Mouse (Mus musculus): ENCODE data around the gene Adgrf5.

DNA sequence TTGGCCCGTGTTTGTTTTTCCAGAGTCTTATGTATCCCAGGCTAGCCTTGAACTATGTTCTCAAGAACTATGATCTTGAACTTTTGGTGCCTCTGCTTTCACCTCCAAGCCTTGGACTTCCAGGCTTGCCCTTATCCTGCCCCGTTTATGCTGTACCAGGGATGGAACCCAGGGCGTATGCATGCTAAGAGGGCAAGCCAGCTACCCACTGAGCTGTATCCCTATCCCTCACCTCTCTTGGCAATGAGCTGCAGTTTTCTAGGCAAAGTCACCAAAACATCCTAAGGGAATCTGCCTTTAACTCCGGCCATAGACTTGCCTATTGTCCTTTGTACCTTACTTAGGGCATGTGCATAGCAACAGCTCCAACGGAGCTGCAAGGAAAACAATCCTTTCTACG, 2.6 kb downstream of the Adgrf5 start:
- TF ChIP-seq POLR2A (IDR thresholded peaks at IDR 0.05; ENCODE audit: low read depth, low read length) (no peak), CTCF (conservative IDR thresholded peaks at IDR 0.05 in 1 of 2, IDR thresholded peaks at IDR 0.05 in 1 of 2; ENCODE audit: low read depth in 2 of 2, low read length in 2 of 2) (no peak), E2F4 (IDR thresholded peaks at IDR 0.05; ENCODE audit: insufficient replicate concordance, low read depth, low read length) (no peak), SMC3 (IDR thresholded peaks at IDR 0.05; ENCODE audit: low read depth, low read length) (no peak), MAX (IDR thresholded peaks at IDR 0.05; ENCODE audit: low read length) (no peak), TCF12 (IDR thresholded peaks at IDR 0.05; ENCODE audit: low read depth, low read length) (no peak), USF1 (IDR thresholded peaks at IDR 0.05; ENCODE audit: low read depth, low read length) (no peak), MXI1 (IDR thresholded peaks at IDR 0.05; ENCODE audit: low read depth, low read length) (no peak), JUND (conservative IDR thresholded peaks at IDR 0.05; ENCODE audit: low read depth, low read length) (no peak)

Data from CH12.LX (cell line).